Mouse (Mus musculus): ENCODE data around the gene Borcs8. TPM values are rescaled to one million over a fixed set of nuclear protein-coding genes. Genes with fewer than 3 reads are reported as not detected.
A peak's percentile ranks its signal among the peaks of the same experiment; 100 is the strongest.

Gene Borcs8
- polyA plus RNA-seq, 1 experiment = 101 TPM

- Histone ChIP-seq H3K4me3 (replicated peaks; ENCODE audit: insufficient read depth, low read depth, low read length) (no peak overlapping the region), H3K27me3 (ENCODE audit: control insufficient read depth, insufficient read depth, low read length) (no peaks in the 10 kb centered on the region), H3K4me1 (ENCODE audit: control insufficient read depth, insufficient read depth, low read length) (0 out of 2 replicates have a peak, but pooled peaks cover 4% of the 10 kb centered on the region), H3K27ac (ENCODE audit: insufficient read depth, low read length) (no peak overlapping the region)
- WGBS = 78% methylated on average over 23 of the region's 23 CpGs
- no peak for DNase-seq
- TF ChIP-seq POLR2A (IDR thresholded peaks at IDR 0.05; ENCODE audit: borderline replicate concordance, insufficient read depth, low read length) = no peak
Observed at GRCm38 (mm10) chr8:70111192-70111795, 28.0 kb upstream of the Borcs8 start.

- WGBS = 39% methylated on average over 43 of the region's 43 CpGs
- H3K4me3 ChIP-seq (replicated peaks; ENCODE audit: insufficient read depth, low read depth, low read length) = no peak overlapping the region
- H3K4me1 ChIP-seq (ENCODE audit: control insufficient read depth, insufficient read depth, low read length) = 0 out of 2 replicates have a peak, but pooled peaks cover 4% of the 10 kb centered on the region
- TF ChIP-seq CTCF (IDR thresholded peaks at IDR 0.05; ENCODE audit: borderline replicate concordance, insufficient read depth, low read depth, low read length) = no peak
- no peak for TF ChIP-seq POLR2A (IDR thresholded peaks at IDR 0.05; ENCODE audit: borderline replicate concordance, insufficient read depth, low read length)
- no peaks in the 10 kb centered on the region for H3K27me3 ChIP-seq (ENCODE audit: control insufficient read depth, insufficient read depth, low read length)
- DNase-seq = no peak
- no peak overlapping the region for H3K27ac ChIP-seq (ENCODE audit: insufficient read depth, low read length)
Observed at GRCm38 (mm10) chr8:70112401-70113016, 26.8 kb upstream of the Borcs8 start.

GRCm38 (mm10) chr8:70114488-70114887 lies 24.8 kb upstream of the Borcs8 start:
- no peak overlapping the region for H3K27ac ChIP-seq (ENCODE audit: insufficient read depth, low read length)
- H3K27me3 ChIP-seq (ENCODE audit: control insufficient read depth, insufficient read depth, low read length) = no peaks in the 10 kb centered on the region
- H3K4me3 ChIP-seq (replicated peaks; ENCODE audit: insufficient read depth, low read depth, low read length) = no peak overlapping the region
- 30% methylated on average over 6 of the region's 6 CpGs for WGBS
- TF ChIP-seq CTCF (IDR thresholded peaks at IDR 0.05; ENCODE audit: borderline replicate concordance, insufficient read depth, low read depth, low read length) (no peak), POLR2A (IDR thresholded peaks at IDR 0.05; ENCODE audit: borderline replicate concordance, insufficient read depth, low read length) (no peak)
- no peak for DNase-seq
- H3K4me1 ChIP-seq (ENCODE audit: control insufficient read depth, insufficient read depth, low read length) = peaks cover 10% of the 10 kb centered on the region; the same call in 1 of the 2 replicates

GRCm38 (mm10) chr8:70114892-70115291 lies 24.4 kb upstream of the Borcs8 start:
- no peak overlapping the region for H3K27ac ChIP-seq (ENCODE audit: insufficient read depth, low read length)
- DNase-seq = no peak
- H3K4me3 ChIP-seq (replicated peaks; ENCODE audit: insufficient read depth, low read depth, low read length) = no peak overlapping the region
- no peaks in the 10 kb centered on the region for H3K27me3 ChIP-seq (ENCODE audit: control insufficient read depth, insufficient read depth, low read length)
- TF ChIP-seq CTCF (IDR thresholded peaks at IDR 0.05; ENCODE audit: borderline replicate concordance, insufficient read depth, low read depth, low read length) (no peak), POLR2A (IDR thresholded peaks at IDR 0.05; ENCODE audit: borderline replicate concordance, insufficient read depth, low read length) (no peak)
- H3K4me1 ChIP-seq (ENCODE audit: control insufficient read depth, insufficient read depth, low read length) = peaks cover 14% of the 10 kb centered on the region; the same call in 1 of the 2 replicates
- 21% methylated on average over 13 of the region's 13 CpGs for WGBS

GRCm38 (mm10) chr8:70117611-70118010 lies 21.7 kb upstream of the Borcs8 start:
- TF ChIP-seq CTCF (IDR thresholded peaks at IDR 0.05; ENCODE audit: borderline replicate concordance, insufficient read depth, low read depth, low read length) (no peak), POLR2A (IDR thresholded peaks at IDR 0.05; ENCODE audit: borderline replicate concordance, insufficient read depth, low read length) (no peak)
- H3K4me1 ChIP-seq (ENCODE audit: control insufficient read depth, insufficient read depth, low read length) = peaks cover 16% of the 10 kb centered on the region; the same call in 1 of the 2 replicates
- no peak for DNase-seq
- 50% methylated on average over 9 of the region's 9 CpGs for WGBS
- no peaks in the 10 kb centered on the region for H3K27me3 ChIP-seq (ENCODE audit: control insufficient read depth, insufficient read depth, low read length)
- H3K27ac ChIP-seq (ENCODE audit: insufficient read depth, low read length) = no peak overlapping the region
- no peak overlapping the region for H3K4me3 ChIP-seq (replicated peaks; ENCODE audit: insufficient read depth, low read depth, low read length)

- 34% methylated on average over 17 of the region's 17 CpGs for WGBS
- no peak for TF ChIP-seq CTCF (IDR thresholded peaks at IDR 0.05; ENCODE audit: borderline replicate concordance, insufficient read depth, low read depth, low read length)
- TF ChIP-seq POLR2A (IDR thresholded peaks at IDR 0.05; ENCODE audit: borderline replicate concordance, insufficient read depth, low read length) = no peak
- Histone ChIP-seq H3K27ac (ENCODE audit: insufficient read depth, low read length) (no peak overlapping the region), H3K27me3 (ENCODE audit: control insufficient read depth, insufficient read depth, low read length) (no peaks in the 10 kb centered on the region), H3K4me3 (replicated peaks; ENCODE audit: insufficient read depth, low read depth, low read length) (peak overlapping the region; percentile 15), H3K4me1 (ENCODE audit: control insufficient read depth, insufficient read depth, low read length) (peaks cover 16% of the 10 kb centered on the region; the same call in 1 of the 2 replicates)
- no peak for DNase-seq
Observed at GRCm38 (mm10) chr8:70118726-70119700, 20.3 kb upstream of the Borcs8 start.

GRCm38 (mm10) chr8:70120667-70121066 lies 18.6 kb upstream of the Borcs8 start, which contains the start of gene Ncan:
Ncan (minus strand) TSS chr8:70120873.
- Histone ChIP-seq H3K4me3 (replicated peaks; ENCODE audit: insufficient read depth, low read depth, low read length) (peak within 1 kb of the TSS; percentile 62), H3K4me1 (ENCODE audit: control insufficient read depth, insufficient read depth, low read length) (peaks cover 13% of the 10 kb centered on the region; the same call in 1 of the 2 replicates), H3K27me3 (ENCODE audit: control insufficient read depth, insufficient read depth, low read length) (no peaks in the 10 kb centered on the region), H3K27ac (ENCODE audit: insufficient read depth, low read length) (0 out of 2 replicates have a peak within 1 kb of the TSS, but pooled peaks have one; percentile 14)
- WGBS = 3% methylated on average over 19 of the region's 19 CpGs
- peak; percentile 89 to 91 for DNase-seq
- TF ChIP-seq POLR2A (IDR thresholded peaks at IDR 0.05; ENCODE audit: borderline replicate concordance, insufficient read depth, low read length) (peak; percentile 80), CTCF (IDR thresholded peaks at IDR 0.05; ENCODE audit: borderline replicate concordance, insufficient read depth, low read depth, low read length) (no peak)

Measured in cerebellum, adult 2 months (tissue).